Mouse (Mus musculus) retina, adult 2 months (tissue): ENCODE results near the gene Fam155a.
A peak's percentile ranks its signal among the peaks of the same experiment; 100 is the strongest.

Experiments used
- DNase-seq: peaks from one replicate; pipeline ENCODE4 v3.0.0-alpha.2; 2012; ENCODE audit warnings: low read depth, low spot score

The Fam155a gene

DNA sequence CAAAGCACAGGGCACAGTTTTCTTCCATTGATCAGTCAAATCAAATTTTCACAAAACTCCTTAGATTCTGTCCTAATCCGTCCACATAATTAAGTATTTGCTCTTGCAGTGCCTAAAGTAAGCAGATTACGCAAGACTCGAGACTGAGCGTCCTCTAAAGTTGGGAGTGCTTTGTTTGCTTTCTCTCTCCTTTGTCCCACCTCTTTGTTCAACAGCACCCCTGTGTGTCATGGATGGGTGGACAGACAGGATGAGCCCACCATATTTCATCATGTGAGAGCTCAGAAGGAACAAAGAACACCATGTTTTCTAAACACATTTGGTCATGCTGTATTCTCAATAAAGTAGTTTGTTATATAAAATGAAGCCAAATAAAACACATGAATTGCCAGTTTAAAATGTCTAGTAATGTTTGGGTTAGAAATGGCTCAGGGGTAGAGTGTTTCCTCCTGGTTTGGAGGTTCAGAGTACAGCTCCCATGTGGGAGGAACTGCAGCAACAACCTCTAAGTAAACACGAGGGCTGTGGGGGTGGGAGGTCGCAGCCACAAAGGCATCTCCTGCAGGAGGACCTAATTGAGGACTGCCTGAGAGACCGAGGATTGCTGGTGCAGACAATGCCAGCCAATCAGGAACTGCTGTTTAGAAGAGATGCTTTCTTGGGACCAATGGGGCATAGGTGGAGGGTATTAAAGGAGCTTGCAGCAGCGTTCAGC, 482.8 kb downstream of the Fam155a start:
- DNase-seq, result no peak

DNA sequence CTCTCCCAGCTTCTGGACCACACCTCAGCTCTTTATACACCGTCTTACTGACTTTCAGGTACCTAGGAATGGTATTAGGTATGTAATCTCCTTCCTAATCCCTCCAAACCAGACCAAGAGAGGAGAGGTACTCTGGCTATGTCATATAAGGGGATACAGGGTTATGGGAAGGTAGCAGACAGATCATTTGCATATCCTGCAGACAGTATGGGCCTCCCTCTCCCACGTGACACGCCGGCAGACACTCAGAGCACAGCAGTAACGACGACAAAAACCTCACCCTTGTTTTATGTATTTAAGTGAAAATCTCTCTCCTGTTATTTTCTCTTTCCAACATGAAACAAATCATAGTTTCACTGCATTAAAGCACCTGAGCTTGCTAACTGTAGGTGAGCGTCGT, 496.8 kb downstream of the Fam155a start:
- no peak for DNase-seq

DNA sequence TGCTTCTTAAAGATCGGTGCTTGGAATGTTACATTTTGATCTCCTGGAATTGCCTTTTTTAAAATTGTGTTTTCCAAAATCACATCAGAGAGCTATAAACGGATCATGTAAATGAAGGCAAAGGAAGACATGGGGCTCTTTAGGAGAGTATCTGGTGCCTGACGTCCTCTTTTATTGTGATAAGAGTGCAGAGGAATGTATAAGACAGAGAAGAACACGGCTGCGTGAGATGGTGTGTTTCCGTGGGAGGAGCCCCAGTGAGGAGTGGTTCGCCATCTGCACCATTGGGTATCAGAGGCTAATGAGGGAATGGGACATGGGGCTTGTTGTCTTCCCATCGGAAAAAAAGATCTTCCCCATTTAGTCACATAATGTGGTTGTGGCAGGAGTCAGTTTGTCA, 506.6 kb downstream of the Fam155a start:
- no peak for DNase-seq

DNA sequence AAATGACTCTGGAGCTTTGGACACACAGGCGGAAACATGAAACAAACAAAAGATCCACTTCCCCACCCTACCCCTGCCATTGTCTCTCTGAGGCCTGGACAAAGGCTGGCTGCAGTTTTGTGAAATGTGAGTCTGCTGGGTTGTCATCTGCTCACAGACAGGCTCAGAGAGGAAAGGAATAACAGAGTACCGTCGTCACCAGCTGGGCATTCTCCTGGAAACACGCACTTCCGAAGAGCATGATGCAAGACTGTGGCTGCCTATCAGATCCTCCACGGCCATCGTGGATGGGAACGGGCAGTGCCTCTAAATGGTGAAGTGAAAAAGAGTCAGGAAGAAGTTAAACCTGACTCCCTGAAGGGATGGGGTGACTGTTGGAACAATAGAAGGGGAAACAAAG, 509.4 kb downstream of the Fam155a start:
- no peak for DNase-seq

DNA sequence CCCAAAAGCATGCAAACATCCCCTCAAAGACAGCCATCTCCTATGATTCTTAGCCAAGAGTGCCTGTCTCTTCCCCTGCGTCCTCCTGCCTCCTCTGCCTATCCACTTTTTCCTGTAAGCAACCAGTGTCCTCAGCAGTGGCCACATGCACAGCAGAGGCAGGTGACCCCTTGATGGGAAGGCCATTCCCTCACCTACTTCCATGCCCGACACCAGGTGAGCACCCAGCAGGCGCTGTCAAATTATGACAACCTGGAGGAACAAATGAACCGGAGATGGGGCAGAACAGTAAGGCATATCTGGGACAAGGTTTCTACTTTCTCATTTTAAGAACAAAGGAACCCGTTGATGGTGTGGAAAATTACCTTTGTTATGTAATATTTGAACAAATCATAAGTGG, 515.6 kb downstream of the Fam155a start:
- no peak for DNase-seq

DNA sequence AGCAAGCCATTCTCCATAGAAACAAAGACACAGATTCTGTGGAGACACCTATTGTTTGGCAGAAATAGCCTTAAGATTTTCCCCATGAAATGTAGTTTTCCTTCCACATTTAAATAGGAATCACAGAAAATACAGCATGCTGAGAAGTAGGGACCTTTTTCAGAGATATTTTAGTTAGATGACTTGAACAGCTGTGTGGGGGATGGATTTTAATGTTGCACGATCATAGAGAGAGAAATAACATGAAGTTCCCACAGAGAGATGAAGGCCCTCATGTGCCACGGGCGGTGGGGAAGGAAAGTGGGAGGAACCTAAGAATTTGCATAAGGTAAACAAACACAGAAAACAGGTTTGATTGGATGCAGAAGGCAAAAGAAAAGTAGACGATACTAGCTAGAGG, 518.0 kb downstream of the Fam155a start:
- DNase-seq, result no peak

DNA sequence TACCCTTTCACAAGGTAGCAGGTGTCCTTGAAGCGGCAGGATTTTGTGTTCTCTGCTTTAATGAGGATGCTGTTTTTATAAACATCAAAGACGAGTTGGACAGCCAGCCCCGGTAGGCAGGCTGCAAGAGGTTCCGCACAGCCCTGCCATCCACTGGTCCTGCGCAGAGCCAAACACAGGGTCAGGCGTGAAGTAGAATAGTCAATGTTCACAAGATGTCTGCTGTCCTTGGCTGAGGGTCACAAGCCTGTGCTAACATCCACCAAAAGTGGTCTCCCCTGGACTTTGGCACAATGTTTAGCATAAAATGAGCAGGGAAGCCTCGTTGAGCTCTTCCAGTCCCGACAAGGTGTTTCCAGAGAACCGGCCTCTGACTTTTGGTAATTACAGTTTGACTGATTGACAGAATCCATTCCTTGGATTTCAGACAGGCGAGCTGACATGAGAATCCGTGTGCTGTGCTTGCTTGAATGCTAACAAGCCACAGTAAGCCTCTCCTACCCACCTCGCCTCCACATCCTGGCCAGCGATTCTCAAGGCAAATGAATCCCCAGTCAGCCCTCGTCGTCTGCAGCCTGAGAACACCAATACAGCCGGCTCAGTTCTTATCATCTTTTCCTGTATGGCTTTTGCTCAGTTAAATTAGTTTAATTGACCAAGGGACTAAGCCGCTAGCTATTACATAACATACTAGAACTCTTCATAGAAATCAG, 522.7 kb downstream of the Fam155a start:
- DNase-seq, result no peak

DNA sequence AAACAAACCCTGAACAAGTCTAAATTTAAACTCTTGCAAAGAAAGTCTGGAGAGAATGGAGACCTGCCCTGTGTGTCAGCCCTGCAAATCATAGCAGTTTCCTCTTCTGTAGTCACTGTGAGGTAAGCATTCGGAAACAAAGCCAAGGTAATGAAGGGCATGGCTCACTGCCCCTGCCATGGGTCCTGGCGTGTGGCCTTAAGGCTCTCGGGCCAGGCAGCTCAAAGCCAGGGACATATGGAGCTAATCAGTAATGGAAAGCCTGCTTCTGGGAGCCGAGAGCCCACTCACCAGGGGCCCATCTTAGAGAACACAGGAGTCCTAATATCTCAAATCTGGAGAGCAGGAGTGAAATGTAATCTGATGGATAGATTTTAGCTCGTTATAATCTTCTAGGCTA, 525.0 kb downstream of the Fam155a start:
- no peak for DNase-seq

DNA sequence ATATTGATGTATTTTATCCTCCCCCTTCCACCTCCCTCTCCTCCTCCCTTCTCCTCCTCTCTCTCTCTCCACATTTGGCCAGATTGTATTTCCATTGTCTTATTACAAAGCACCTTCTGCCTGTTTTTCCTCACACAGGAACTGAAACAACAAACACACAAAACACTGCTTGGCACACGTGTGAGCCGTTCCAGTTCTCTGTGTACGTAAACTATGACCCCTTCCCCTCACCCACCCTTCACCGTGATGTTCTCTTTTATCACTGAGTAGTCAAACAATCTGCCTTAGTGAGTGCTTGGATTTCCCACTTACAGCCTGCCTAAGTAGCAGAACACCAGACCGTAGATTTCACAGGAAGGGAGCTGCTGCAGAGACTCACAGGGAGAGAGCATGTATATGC, 530.0 kb downstream of the Fam155a start:
- no peak for DNase-seq

DNA sequence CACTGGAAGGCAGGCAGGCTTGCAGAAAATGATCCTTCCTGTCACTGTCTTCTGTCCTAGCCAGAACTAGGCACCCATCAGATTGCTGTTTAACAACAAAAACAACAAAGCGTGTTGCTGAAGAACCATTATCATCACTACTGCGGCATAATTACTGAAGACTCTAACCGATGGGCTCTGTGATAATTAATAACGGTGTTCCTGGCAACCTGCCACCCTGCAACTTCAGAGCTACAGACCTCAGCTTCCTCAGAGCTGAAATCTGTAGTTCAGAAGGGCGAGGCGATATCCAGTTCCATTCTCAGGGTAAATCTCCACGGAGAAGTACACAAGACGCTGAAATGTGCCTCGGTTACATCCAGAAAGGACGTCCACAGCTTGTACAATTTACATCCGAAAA, 531.2 kb downstream of the Fam155a start:
- no peak for DNase-seq

DNA sequence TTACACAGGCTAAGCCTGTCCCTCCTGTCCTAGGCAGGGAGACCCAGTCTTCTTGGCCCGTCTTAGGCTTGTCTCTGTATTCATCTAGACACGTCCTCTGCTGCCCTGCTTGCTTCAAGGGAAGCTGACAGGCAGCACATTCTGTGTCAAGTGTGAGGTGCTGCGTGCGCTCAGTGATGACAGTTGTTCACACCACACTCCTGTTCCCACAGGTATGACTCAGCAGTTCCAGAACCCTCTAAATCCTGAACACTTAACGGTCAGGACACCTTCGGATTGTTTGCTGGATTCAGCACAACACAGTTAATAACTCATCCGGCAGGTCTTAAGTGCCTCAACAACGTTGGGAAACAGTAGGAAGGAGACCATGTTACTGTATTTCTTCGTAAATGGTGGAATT, 532.0 kb downstream of the Fam155a start:
- DNase-seq, result no peak

DNA sequence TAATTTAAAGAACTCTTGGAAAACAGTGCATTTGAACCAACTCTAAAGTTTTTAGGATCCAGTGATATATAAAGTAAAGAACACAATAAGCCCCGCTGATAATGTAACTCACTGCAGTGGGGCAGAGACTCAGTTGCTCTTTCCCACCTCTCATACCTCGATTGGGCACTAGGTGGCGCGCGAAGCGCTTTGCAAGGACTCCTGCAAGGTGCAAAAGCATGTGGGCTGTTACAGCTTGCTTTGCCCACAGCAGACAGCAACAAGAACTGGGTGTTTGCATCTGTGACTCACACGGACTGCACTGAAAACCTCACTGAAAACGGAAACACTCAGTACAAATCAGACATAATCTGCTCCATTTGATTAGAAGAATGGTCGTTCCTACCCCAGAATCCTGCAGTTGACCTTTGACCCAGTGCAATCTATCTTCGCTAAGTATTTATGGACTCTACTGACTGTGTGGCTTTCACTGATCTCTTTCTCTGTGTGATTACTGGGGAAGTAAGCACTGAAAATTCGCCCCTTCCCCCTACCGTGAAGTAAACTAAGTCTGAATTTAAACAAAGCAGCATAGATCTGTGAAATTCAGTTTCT, 537.5 kb downstream of the Fam155a start:
- DNase-seq, result peak; percentile 50

DNA sequence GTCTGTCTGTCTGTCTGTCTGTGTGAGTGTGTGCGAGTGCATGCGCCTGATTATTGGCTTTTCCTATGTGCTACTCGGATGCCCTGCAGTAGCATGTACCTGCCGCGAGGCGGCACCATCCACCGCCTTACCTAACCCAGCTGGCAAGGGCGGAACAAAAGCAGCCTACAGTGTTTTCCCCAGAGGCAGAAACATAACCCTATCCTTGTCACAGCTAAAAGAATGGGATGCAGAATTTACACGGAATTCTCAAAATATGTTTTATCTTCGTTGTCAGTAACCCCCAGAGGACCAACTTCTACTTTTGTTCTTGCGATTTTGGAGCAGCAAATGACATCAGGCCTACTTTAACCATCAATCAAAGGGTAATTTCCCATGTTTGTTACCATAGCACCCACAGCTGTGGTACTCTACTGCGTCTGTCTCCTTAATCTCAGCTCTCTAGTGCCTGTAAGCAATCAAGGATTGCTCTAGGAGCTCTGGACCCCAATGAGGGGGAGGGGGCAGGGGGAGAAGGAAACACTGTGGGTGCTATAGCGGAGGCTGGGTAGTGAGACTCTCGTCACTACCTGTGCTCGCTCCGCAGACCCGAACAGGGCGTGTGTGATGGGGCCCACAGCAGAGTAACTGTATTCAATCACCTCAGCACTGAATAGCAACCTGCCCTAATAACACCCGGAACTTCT, 543.0 kb downstream of the Fam155a start:
- DNase-seq, result peak; percentile 18

DNA sequence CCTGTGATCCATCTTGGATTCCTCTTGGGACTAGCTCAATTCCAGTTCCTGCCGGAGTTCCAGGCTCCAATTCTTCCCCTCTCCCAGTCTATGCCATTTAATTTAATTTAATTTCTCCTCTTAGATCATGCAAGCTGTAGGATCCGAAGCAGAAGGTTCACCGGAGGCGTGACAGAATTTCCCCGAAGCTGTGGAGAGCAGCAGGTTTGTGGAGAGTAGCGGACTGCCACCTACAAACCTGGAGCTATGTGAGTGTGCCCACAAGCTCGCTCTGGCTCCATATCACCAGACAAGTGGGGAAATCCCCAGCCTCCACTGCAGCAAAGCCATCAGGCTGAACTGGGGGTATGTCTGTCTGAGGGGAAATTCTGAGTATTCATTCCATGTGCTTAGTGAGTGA, 544.2 kb downstream of the Fam155a start:
- DNase-seq, result no peak

DNA sequence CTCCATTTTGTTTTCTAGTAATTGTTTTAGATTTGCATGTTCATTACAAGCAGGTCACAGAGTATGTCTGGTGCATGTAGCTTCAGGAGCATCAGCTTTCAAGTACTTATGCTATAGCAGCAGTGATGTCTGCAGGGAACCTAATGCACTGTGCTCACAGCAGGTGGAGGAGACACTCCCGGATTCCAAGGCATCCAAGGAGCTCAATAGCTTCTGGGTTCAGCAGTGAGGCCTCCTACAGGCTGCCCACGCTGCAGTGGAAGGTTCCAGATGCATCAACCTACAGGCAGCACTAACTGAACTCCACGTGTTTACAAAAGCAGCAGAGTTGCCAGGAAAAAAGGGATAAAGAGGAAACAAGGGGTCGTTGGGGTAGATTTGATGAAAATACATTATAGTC, 559.2 kb downstream of the Fam155a start:
- DNase-seq, result no peak

DNA sequence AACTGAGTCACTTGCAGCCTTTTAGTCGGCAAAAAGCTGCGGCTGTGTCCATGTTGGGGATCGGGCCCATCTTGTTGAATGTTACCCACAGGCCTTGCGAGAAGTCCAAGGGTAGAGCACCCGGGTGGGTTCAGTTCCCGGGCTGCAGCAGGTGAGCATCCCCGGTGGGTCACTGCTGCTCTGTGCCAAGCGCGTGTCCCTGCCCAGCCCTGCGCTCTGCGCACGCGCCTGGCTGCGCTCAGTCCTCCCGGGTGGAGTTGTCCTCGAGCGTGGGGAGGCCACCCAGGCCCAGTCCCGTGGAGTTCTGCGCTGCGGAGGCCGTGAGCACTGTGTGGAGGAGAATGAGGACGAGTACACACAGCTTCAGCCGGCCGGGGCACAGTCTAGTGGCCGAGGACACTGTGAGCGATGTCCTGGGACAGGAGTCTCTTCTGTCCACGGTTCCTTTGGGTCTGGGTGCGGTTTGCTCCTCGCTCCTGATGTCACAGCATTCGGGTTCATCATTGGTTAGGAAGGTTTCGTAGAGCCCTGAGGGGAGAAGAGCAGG, 563.4 kb downstream of the Fam155a start:
- DNase-seq, result no peak

DNA sequence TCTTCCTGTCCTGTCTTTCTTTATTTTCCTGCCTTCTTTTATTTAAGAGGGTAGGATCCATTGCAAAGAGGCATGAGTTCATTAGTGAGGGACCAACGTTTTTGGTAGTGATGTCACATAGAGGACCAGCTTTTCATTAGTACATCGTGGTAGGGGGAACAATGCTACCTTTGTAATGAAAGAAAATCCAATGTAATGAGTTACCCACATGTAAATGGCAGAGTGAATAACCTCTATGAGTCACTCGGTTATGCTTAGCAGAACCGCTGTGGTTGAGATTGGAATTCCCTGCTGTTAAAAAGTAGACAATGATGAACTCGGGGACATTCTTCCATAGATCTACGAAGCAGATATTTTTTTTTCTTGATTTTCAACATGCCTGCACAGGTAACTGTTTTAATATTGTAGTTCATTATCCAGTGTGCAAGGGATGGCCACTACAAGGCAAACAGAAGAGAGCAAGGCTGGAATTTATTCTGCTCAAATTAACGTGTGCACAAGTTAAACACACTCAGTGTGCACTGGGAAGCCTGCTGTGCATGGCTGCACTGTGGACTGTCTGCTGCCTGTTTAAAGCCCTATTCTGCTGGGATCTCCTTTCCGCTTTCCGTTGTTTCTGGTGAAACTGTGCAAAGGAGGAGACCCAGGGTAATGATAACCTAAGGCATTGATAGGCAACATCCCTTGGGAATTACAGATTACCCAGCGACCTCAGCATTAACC, 566.5 kb downstream of the Fam155a start:
- no peak for DNase-seq

DNA sequence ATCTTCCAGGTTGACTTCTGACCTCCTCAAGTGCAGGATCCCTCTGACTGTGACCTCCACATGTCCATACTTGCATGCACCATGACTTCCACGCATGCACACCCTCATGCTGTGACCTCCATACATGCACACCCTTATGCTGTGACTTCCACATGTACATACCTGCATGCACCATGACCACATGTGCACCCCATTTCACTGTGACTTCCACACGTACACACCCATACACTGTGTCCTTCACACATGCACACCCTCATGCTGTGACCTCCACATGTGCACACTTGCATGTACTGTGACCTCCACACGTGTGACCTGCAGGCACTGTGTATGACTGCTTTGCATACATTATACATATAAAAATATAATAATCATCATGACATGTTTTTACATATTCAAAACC, 570.9 kb downstream of the Fam155a start:
- DNase-seq, result no peak

DNA sequence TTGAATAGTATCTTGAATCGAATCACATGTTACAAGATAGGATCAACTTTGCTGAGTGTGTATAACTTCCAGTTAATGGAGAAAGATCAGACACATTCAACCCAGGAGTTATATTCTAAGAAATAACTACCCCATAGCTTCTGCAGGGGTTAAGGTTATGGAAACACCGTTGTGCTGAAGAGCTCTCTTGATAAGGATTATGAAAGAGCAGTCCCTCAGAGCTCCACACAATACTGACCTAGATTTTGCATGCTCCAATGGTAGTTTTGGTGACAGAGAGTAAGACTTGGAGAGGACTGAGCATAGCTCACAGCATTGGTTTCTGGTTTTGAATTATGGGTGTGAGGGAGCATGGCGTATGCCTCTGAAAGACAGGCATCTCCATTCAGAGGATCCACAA, 579.3 kb downstream of the Fam155a start:
- no peak for DNase-seq

DNA sequence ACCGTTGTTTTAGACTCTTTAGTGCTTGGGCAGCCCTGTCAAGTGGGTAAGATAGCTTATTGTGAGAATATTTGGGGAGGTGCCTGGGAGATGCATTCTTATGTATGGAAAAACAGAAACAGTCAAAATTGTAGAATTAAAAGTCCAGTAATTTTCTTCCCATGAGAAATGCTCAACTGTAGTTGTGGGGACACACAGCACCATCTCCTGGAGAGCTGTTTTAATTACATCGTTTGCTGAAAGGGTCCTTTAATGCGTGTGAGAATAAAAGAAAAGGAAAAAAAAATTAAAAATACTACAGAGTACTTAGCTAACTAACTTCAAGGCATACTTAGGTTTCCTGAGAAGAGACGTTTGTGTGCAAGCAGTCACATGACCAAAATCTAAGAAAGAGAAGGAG, 582.3 kb downstream of the Fam155a start:
- DNase-seq, result no peak

DNA sequence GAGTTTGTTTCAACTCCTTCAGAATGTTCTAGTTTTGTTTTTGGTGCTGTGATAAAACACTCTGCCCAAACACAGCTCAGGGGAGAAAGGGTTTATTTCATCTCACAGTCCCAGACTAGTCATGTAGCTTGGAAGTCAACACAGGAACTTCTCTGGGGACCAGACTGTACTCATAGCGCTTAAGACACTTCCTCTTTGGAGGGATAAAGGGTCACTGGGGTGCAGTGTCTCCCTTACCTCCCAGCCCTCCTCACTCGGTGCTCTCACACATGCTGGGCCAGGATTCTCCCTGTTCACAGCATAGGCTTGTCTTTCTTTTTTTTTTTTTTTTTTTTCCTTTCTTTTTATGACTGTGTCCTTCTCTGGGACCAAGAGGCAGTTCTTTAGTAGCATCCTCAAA, 585.8 kb downstream of the Fam155a start:
- DNase-seq, result no peak

DNA sequence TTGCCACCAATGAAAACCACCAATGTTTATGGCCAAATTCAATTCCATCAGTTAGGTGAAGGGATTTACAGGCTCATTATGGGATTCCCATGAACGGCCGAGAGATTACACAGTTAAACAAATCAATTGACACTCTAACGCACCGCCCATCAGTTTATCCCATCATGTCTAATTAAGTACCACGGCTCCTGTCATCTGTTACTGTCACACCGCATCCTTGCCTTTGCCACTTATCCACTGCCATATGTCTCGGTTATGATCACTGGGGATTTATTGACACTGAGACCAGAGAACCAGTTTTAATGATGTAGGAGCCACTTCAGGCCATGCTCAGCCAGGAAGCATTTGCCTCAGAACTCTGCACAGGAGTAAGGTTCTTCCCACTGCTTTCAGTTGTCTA, 588.5 kb downstream of the Fam155a start:
- no peak for DNase-seq
